Mouse (Mus musculus): Measurements from ENCODE around the gene Pbx1. TPM values are rescaled to one million over a fixed set of nuclear protein-coding genes. Genes with fewer than 3 reads are reported as not detected.

Pbx1 gene
- polyA plus RNA-seq, 1 experiment, result 12.2 TPM

GRCm38 (mm10) chr1:168377650-168378049, 54.4 kb downstream of the Pbx1 start:
- no peak for TF ChIP-seq CTCF (IDR thresholded peaks at IDR 0.05; ENCODE audit: control insufficient read depth, insufficient read depth, low read length)
- H3K4me3 ChIP-seq (replicated peaks; ENCODE audit: control insufficient read depth, low read depth, low read length), result no peak overlapping the region

GRCm38 (mm10) chr1:168376330-168376729, 55.7 kb downstream of the Pbx1 start:
- TF ChIP-seq POLR2A (IDR thresholded peaks at IDR 0.05; ENCODE audit: borderline replicate concordance, control insufficient read depth, low read depth, low read length) (no peak), CTCF (IDR thresholded peaks at IDR 0.05; ENCODE audit: control insufficient read depth, insufficient read depth, low read length) (no peak)
- Histone ChIP-seq H3K4me1 (ENCODE audit: control insufficient read depth, insufficient read depth, low read length) (no peaks in the 10 kb centered on the region), H3K4me3 (replicated peaks; ENCODE audit: control insufficient read depth, low read depth, low read length) (no peak overlapping the region), H3K27ac (ENCODE audit: control insufficient read depth, insufficient read depth, low read depth, low read length, poor library complexity) (no peak overlapping the region)
- WGBS, result 61% methylated on average over 3 of the region's 3 CpGs

More at GRCm38 (mm10) chr1:168377650-168378049, 54.4 kb downstream of the Pbx1 start:
- Histone ChIP-seq H3K4me1 (ENCODE audit: control insufficient read depth, insufficient read depth, low read length) (no peaks in the 10 kb centered on the region), H3K27ac (ENCODE audit: control insufficient read depth, insufficient read depth, low read depth, low read length, poor library complexity) (no peak overlapping the region)
- WGBS, result 80% methylated on average over 6 of the region's 6 CpGs

DNA sequence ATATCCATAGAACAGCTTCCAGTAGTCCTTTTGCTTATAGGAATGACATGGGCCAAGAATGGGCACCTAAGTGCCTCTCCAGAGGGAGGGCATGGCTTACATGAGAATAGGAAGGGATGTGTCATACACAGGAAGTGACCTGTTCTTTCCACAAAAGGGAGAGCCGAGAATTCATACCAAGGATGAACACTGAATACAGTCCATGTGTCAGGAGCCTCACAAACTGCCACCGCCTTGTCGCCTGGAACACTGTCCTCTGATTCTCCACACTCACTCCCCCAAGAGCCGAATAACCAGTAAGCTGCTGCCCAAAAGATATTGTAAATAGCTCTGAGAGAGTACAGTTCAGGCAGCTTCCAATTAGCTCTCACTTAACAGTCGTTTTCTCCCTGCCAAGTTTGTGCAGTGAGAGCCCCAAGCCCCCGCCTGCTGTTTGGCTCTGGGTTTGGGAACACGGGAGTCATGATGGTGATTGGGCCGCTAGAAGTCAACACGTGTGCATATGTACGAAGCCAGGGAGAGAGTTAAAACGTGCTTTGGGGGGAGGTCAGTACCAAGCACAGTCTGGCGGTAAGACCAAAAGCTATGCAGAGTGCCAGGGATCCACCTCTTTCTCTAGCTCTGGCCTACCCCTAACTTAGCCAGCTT, 57.0 kb downstream of the Pbx1 start:
- Histone ChIP-seq H3K4me3 (replicated peaks; ENCODE audit: control insufficient read depth, low read depth, low read length) (no peak overlapping the region), H3K27ac (ENCODE audit: control insufficient read depth, insufficient read depth, low read depth, low read length, poor library complexity) (no peak overlapping the region), H3K4me1 (ENCODE audit: control insufficient read depth, insufficient read depth, low read length) (no peaks in the 10 kb centered on the region)
- TF ChIP-seq POLR2A (IDR thresholded peaks at IDR 0.05; ENCODE audit: borderline replicate concordance, control insufficient read depth, low read depth, low read length), result no peak
- no peak for TF ChIP-seq CTCF (IDR thresholded peaks at IDR 0.05; ENCODE audit: control insufficient read depth, insufficient read depth, low read length)
- WGBS, result 78% methylated on average over 12 of the region's 12 CpGs

- Histone ChIP-seq H3K27ac (ENCODE audit: control insufficient read depth, insufficient read depth, low read depth, low read length, poor library complexity) (no peak overlapping the region), H3K4me3 (replicated peaks; ENCODE audit: control insufficient read depth, low read depth, low read length) (no peak overlapping the region), H3K4me1 (ENCODE audit: control insufficient read depth, insufficient read depth, low read length) (no peaks in the 10 kb centered on the region)
- 59% methylated on average over 2 of the region's 2 CpGs for WGBS
- no peak for TF ChIP-seq CTCF (IDR thresholded peaks at IDR 0.05; ENCODE audit: control insufficient read depth, insufficient read depth, low read length)
Measured at GRCm38 (mm10) chr1:168372089-168372488, 60.0 kb downstream of the Pbx1 start.

- Histone ChIP-seq H3K27ac (ENCODE audit: control insufficient read depth, insufficient read depth, low read depth, low read length, poor library complexity) (no peak overlapping the region), H3K4me1 (ENCODE audit: control insufficient read depth, insufficient read depth, low read length) (no peaks in the 10 kb centered on the region), H3K4me3 (replicated peaks; ENCODE audit: control insufficient read depth, low read depth, low read length) (no peak overlapping the region)
- WGBS, result 87% methylated on average over 9 of the region's 9 CpGs
- TF ChIP-seq POLR2A (IDR thresholded peaks at IDR 0.05; ENCODE audit: borderline replicate concordance, control insufficient read depth, low read depth, low read length), result no peak
- TF ChIP-seq CTCF (IDR thresholded peaks at IDR 0.05; ENCODE audit: control insufficient read depth, insufficient read depth, low read length), result no peak
Measured at GRCm38 (mm10) chr1:168370966-168371365, 61.1 kb downstream of the Pbx1 start.

DNA sequence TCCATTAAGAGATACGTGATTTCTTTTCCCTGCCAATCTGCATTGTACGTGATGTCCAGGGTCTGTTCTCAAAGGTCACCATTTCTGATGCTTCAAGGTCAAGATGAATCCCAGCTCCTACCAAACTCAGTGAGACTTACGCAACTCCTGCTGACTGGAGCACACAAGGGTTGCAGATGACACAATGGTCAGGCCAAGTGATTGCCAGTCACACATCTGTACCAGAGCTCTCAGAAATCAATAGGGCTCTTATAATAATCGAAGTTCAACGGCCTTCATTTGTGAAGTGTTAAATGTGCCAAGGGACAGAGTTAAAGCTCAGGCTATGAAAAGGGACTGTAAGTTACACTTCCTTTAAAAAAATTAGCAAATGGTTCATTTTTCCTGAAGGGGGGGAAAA, 65.8 kb downstream of the Pbx1 start:
- H3K4me3 ChIP-seq (replicated peaks; ENCODE audit: control insufficient read depth, low read depth, low read length), result no peak overlapping the region
- H3K27ac ChIP-seq (ENCODE audit: control insufficient read depth, insufficient read depth, low read depth, low read length, poor library complexity), result no peak overlapping the region
- TF ChIP-seq CTCF (IDR thresholded peaks at IDR 0.05; ENCODE audit: control insufficient read depth, insufficient read depth, low read length) (no peak), POLR2A (IDR thresholded peaks at IDR 0.05; ENCODE audit: borderline replicate concordance, control insufficient read depth, low read depth, low read length) (no peak)
- 91% methylated on average over 5 of the region's 5 CpGs for WGBS
- peaks cover 2% of the 10 kb centered on the region for H3K4me1 ChIP-seq (ENCODE audit: control insufficient read depth, insufficient read depth, low read length)

DNA sequence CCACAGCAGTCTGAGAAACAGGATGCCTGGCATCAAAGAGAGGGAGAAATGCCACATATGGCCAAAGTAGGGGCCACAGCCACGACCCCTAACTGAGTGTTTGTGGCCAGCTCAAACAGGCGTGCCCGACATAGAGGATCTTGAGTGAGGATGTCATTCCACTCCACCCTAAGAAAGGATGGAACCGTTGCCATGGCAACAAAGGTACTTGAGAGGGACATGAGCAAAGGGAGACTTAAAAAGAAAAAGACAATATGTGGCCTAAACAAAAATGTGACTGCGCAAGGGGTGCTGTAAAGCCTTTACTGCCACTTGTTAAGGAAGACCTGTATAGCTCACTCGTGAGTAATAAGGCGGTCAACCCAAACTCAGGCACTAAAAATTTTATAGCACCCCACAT, 67.7 kb downstream of the Pbx1 start:
- Histone ChIP-seq H3K27ac (ENCODE audit: control insufficient read depth, insufficient read depth, low read depth, low read length, poor library complexity) (no peak overlapping the region), H3K4me3 (replicated peaks; ENCODE audit: control insufficient read depth, low read depth, low read length) (no peak overlapping the region), H3K4me1 (ENCODE audit: control insufficient read depth, insufficient read depth, low read length) (peaks cover 2% of the 10 kb centered on the region)
- WGBS, result 83% methylated on average over 7 of the region's 7 CpGs
- TF ChIP-seq CTCF (IDR thresholded peaks at IDR 0.05; ENCODE audit: control insufficient read depth, insufficient read depth, low read length), result no peak
- TF ChIP-seq POLR2A (IDR thresholded peaks at IDR 0.05; ENCODE audit: borderline replicate concordance, control insufficient read depth, low read depth, low read length), result no peak

- Histone ChIP-seq H3K4me3 (replicated peaks; ENCODE audit: control insufficient read depth, low read depth, low read length) (no peak overlapping the region), H3K4me1 (ENCODE audit: control insufficient read depth, insufficient read depth, low read length) (peaks cover 2% of the 10 kb centered on the region), H3K27ac (ENCODE audit: control insufficient read depth, insufficient read depth, low read depth, low read length, poor library complexity) (no peak overlapping the region)
- 89% methylated on average over 11 of the region's 11 CpGs for WGBS
- TF ChIP-seq CTCF (IDR thresholded peaks at IDR 0.05; ENCODE audit: control insufficient read depth, insufficient read depth, low read length), result no peak
- no peak for TF ChIP-seq POLR2A (IDR thresholded peaks at IDR 0.05; ENCODE audit: borderline replicate concordance, control insufficient read depth, low read depth, low read length)
Measured at GRCm38 (mm10) chr1:168363053-168363452, 69.0 kb downstream of the Pbx1 start.

- peaks cover 2% of the 10 kb centered on the region for H3K4me1 ChIP-seq (ENCODE audit: control insufficient read depth, insufficient read depth, low read length)
- H3K27ac ChIP-seq (ENCODE audit: control insufficient read depth, insufficient read depth, low read depth, low read length, poor library complexity), result no peak overlapping the region
- 31% methylated on average over 10 of the region's 10 CpGs for WGBS
- no peak overlapping the region for H3K4me3 ChIP-seq (replicated peaks; ENCODE audit: control insufficient read depth, low read depth, low read length)
- TF ChIP-seq CTCF (IDR thresholded peaks at IDR 0.05; ENCODE audit: control insufficient read depth, insufficient read depth, low read length) (no peak), POLR2A (IDR thresholded peaks at IDR 0.05; ENCODE audit: borderline replicate concordance, control insufficient read depth, low read depth, low read length) (no peak)
Measured at GRCm38 (mm10) chr1:168362464-168362863, 69.6 kb downstream of the Pbx1 start.
